Mouse (Mus musculus): Measurements from ENCODE around the gene Numbl. TPM values are rescaled to one million over a fixed set of nuclear protein-coding genes. Genes with fewer than 3 reads are reported as not detected.

Gene Numbl
- polyA plus RNA-seq, 1 experiment from 2014 or later: 9.1 TPM

GRCm38 (mm10) chr7:27306161-27307160 is 48.2 kb downstream of the Numbl start:
- 78% methylated on average over 24 of the region's 24 CpGs for WGBS
- peaks cover 3% of the 10 kb centered on the region; the same call in 1 of the 2 replicates for H3K27me3 ChIP-seq (ENCODE audit: control insufficient read depth, insufficient read depth, low read length)
- H3K4me1 ChIP-seq (ENCODE audit: control insufficient read depth, insufficient read depth, low read length): peaks cover 13% of the 10 kb centered on the region
- H3K27ac ChIP-seq (ENCODE audit: low read depth, low read length): no peak overlapping the region
- no peak overlapping the region for H3K9ac ChIP-seq (ENCODE audit: low read depth, low read length)
- no peaks in the 10 kb centered on the region for H3K9me3 ChIP-seq (ENCODE audit: control insufficient read depth, low read length)
- no peak for ATAC-seq (ENCODE audit: low FRiP score, low TSS enrichment)
- H3K4me2 ChIP-seq (replicated peaks; ENCODE audit: low read depth, low read length): no peak overlapping the region
- no peak overlapping the region for H3K4me3 ChIP-seq (ENCODE audit: low read length)
- H3K36me3 ChIP-seq (ENCODE audit: control insufficient read depth, insufficient read depth, low read length): no peaks in the 10 kb centered on the region

GRCm38 (mm10) chr7:27307551-27307950 is 49.3 kb downstream of the Numbl start:
- no peak overlapping the region for H3K4me3 ChIP-seq (ENCODE audit: low read length)
- H3K27me3 ChIP-seq (ENCODE audit: control insufficient read depth, insufficient read depth, low read length): peaks cover 3% of the 10 kb centered on the region; the same call in 1 of the 2 replicates
- WGBS: 70% methylated on average over 9 of the region's 9 CpGs
- no peak overlapping the region for H3K27ac ChIP-seq (ENCODE audit: low read depth, low read length)
- H3K4me2 ChIP-seq (replicated peaks; ENCODE audit: low read depth, low read length): no peak overlapping the region
- H3K9ac ChIP-seq (ENCODE audit: low read depth, low read length): no peak overlapping the region
- H3K36me3 ChIP-seq (ENCODE audit: control insufficient read depth, insufficient read depth, low read length): no peaks in the 10 kb centered on the region
- no peaks in the 10 kb centered on the region for H3K9me3 ChIP-seq (ENCODE audit: control insufficient read depth, low read length)
- peaks cover 13% of the 10 kb centered on the region for H3K4me1 ChIP-seq (ENCODE audit: control insufficient read depth, insufficient read depth, low read length)
- ATAC-seq (ENCODE audit: low FRiP score, low TSS enrichment): no peak

- peak overlapping the region; percentile 37 for H3K4me3 ChIP-seq (ENCODE audit: low read length)
- peaks cover 13% of the 10 kb centered on the region for H3K4me1 ChIP-seq (ENCODE audit: control insufficient read depth, insufficient read depth, low read length)
- 8% methylated on average over 28 of the region's 28 CpGs for WGBS
- peak overlapping the region; percentile 34; the same call in 1 of the 2 replicates for H3K9ac ChIP-seq (ENCODE audit: low read depth, low read length)
- no peak overlapping the region for H3K27ac ChIP-seq (ENCODE audit: low read depth, low read length)
- H3K4me2 ChIP-seq (replicated peaks; ENCODE audit: low read depth, low read length): peak overlapping the region; percentile 65
- H3K27me3 ChIP-seq (ENCODE audit: control insufficient read depth, insufficient read depth, low read length): no peaks in the 10 kb centered on the region
- H3K9me3 ChIP-seq (ENCODE audit: control insufficient read depth, low read length): peaks cover 5% of the 10 kb centered on the region; the same call in 1 of the 2 replicates
- H3K36me3 ChIP-seq (ENCODE audit: control insufficient read depth, insufficient read depth, low read length): no peaks in the 10 kb centered on the region; the same call in 1 of the 2 replicates
- ATAC-seq (ENCODE audit: low FRiP score, low TSS enrichment): peak; percentile 63
Measured at GRCm38 (mm10) chr7:27308821-27309549, 50.8 kb downstream of the Numbl start.

- WGBS: 52% methylated on average over 3 of the region's 3 CpGs
- ATAC-seq (ENCODE audit: low FRiP score, low TSS enrichment): 0 out of 2 replicates have a peak, but pooled peaks have one; percentile 2
- no peak overlapping the region for H3K9ac ChIP-seq (ENCODE audit: low read depth, low read length)
- no peaks in the 10 kb centered on the region; the same call in 1 of the 2 replicates for H3K36me3 ChIP-seq (ENCODE audit: control insufficient read depth, insufficient read depth, low read length)
- no peak overlapping the region for H3K4me3 ChIP-seq (ENCODE audit: low read length)
- H3K27ac ChIP-seq (ENCODE audit: low read depth, low read length): no peak overlapping the region
- peaks cover 13% of the 10 kb centered on the region for H3K4me1 ChIP-seq (ENCODE audit: control insufficient read depth, insufficient read depth, low read length)
- no peaks in the 10 kb centered on the region for H3K27me3 ChIP-seq (ENCODE audit: control insufficient read depth, insufficient read depth, low read length)
- H3K9me3 ChIP-seq (ENCODE audit: control insufficient read depth, low read length): peaks cover 11% of the 10 kb centered on the region
- H3K4me2 ChIP-seq (replicated peaks; ENCODE audit: low read depth, low read length): no peak overlapping the region
Measured at GRCm38 (mm10) chr7:27309832-27310231, 51.6 kb downstream of the Numbl start.

GRCm38 (mm10) chr7:27310306-27310705 is 52.1 kb downstream of the Numbl start:
- no peaks in the 10 kb centered on the region for H3K27me3 ChIP-seq (ENCODE audit: control insufficient read depth, insufficient read depth, low read length)
- no peak overlapping the region for H3K27ac ChIP-seq (ENCODE audit: low read depth, low read length)
- 5% methylated on average over 17 of the region's 17 CpGs for WGBS
- peak; percentile 44 for ATAC-seq (ENCODE audit: low FRiP score, low TSS enrichment)
- no peak overlapping the region for H3K9ac ChIP-seq (ENCODE audit: low read depth, low read length)
- H3K36me3 ChIP-seq (ENCODE audit: control insufficient read depth, insufficient read depth, low read length): no peaks in the 10 kb centered on the region; the same call in 1 of the 2 replicates
- peak overlapping the region; percentile 46 for H3K4me2 ChIP-seq (replicated peaks; ENCODE audit: low read depth, low read length)
- peak overlapping the region; percentile 30 for H3K4me3 ChIP-seq (ENCODE audit: low read length)
- peaks cover 13% of the 10 kb centered on the region for H3K4me1 ChIP-seq (ENCODE audit: control insufficient read depth, insufficient read depth, low read length)
- peaks cover 11% of the 10 kb centered on the region for H3K9me3 ChIP-seq (ENCODE audit: control insufficient read depth, low read length)

GRCm38 (mm10) chr7:27310996-27311535 is 52.8 kb downstream of the Numbl start:
- no peaks in the 10 kb centered on the region for H3K27me3 ChIP-seq (ENCODE audit: control insufficient read depth, insufficient read depth, low read length)
- no peak overlapping the region for H3K4me2 ChIP-seq (replicated peaks; ENCODE audit: low read depth, low read length)
- H3K9ac ChIP-seq (ENCODE audit: low read depth, low read length): no peak overlapping the region

GRCm38 (mm10) chr7:27311651-27312284 is 53.5 kb downstream of the Numbl start:
- Histone ChIP-seq H3K27me3 (ENCODE audit: control insufficient read depth, insufficient read depth, low read length) (no peaks in the 10 kb centered on the region), H3K9ac (ENCODE audit: low read depth, low read length) (no peak overlapping the region), H3K4me2 (replicated peaks; ENCODE audit: low read depth, low read length) (no peak overlapping the region), H3K36me3 (ENCODE audit: control insufficient read depth, insufficient read depth, low read length) (no peaks in the 10 kb centered on the region; the same call in 1 of the 2 replicates), H3K27ac (ENCODE audit: low read depth, low read length) (no peak overlapping the region), H3K9me3 (ENCODE audit: control insufficient read depth, low read length) (peaks cover 11% of the 10 kb centered on the region), H3K4me1 (ENCODE audit: control insufficient read depth, insufficient read depth, low read length) (peaks cover 18% of the 10 kb centered on the region), H3K4me3 (ENCODE audit: low read length) (no peak overlapping the region)
- ATAC-seq (ENCODE audit: low FRiP score, low TSS enrichment): no peak
- 90% methylated on average over 12 of the region's 12 CpGs for WGBS

More at GRCm38 (mm10) chr7:27310996-27311535, 52.8 kb downstream of the Numbl start:
- no peak for ATAC-seq (ENCODE audit: low FRiP score, low TSS enrichment)
- H3K36me3 ChIP-seq (ENCODE audit: control insufficient read depth, insufficient read depth, low read length): no peaks in the 10 kb centered on the region; the same call in 1 of the 2 replicates
- WGBS: 47% methylated on average over 8 of the region's 8 CpGs
- peaks cover 11% of the 10 kb centered on the region for H3K9me3 ChIP-seq (ENCODE audit: control insufficient read depth, low read length)
- H3K4me3 ChIP-seq (ENCODE audit: low read length): no peak overlapping the region
- H3K4me1 ChIP-seq (ENCODE audit: control insufficient read depth, insufficient read depth, low read length): peaks cover 15% of the 10 kb centered on the region
- H3K27ac ChIP-seq (ENCODE audit: low read depth, low read length): no peak overlapping the region

- no peak for ATAC-seq (ENCODE audit: low FRiP score, low TSS enrichment)
- Histone ChIP-seq H3K36me3 (ENCODE audit: control insufficient read depth, insufficient read depth, low read length) (no peaks in the 10 kb centered on the region; the same call in 1 of the 2 replicates), H3K9ac (ENCODE audit: low read depth, low read length) (no peak overlapping the region), H3K27ac (ENCODE audit: low read depth, low read length) (no peak overlapping the region), H3K4me3 (ENCODE audit: low read length) (no peak overlapping the region), H3K4me1 (ENCODE audit: control insufficient read depth, insufficient read depth, low read length) (peaks cover 10% of the 10 kb centered on the region), H3K27me3 (ENCODE audit: control insufficient read depth, insufficient read depth, low read length) (no peaks in the 10 kb centered on the region), H3K4me2 (replicated peaks; ENCODE audit: low read depth, low read length) (no peak overlapping the region), H3K9me3 (ENCODE audit: control insufficient read depth, low read length) (peaks cover 11% of the 10 kb centered on the region)
- WGBS: 95% methylated on average over 3 of the region's 3 CpGs
Measured at GRCm38 (mm10) chr7:27314393-27314792, 56.2 kb downstream of the Numbl start.

Data from kidney, embryonic 14.5 days (tissue).